ENCODE assay signal across 26 mouse cellular contexts in genomic region chr2:112518541-112518940, GRCm38 (mm10). TPM values are rescaled to one million over a fixed set of nuclear protein-coding genes. Genes with fewer than 3 reads are reported as not detected.
DNase-seq lines count a peak whose midpoint lies in the region; TF ChIP-seq lines count a peak whose summit lies in the region.
"Had no signal": no experiment of that assay in that cellular context is flagged by ENCODE, and none has a peak within 500 bp of the region (broad histone marks: within the 10 kb centered on the region; RNA-seq: fewer than 3 reads in every experiment).

No protein-coding gene starts in this region.

- peaks cover 5% of the 10 kb centered on the region for H3K4me1 ChIP-seq in E14TG2a.4 (replicated peaks; ENCODE audit: low read depth, low read length)
- H3K4me1 ChIP-seq: embryonic facial prominence, embryonic 12.5 days; forebrain, embryonic 13.5 days; limb, embryonic 13.5 days; liver, embryonic 15.5 days; midbrain, embryonic 13.5 days had no signal

- intact Hi-C loops in gastrocnemius, adult 2 months (cut with DNase I): no loop called here

- no peaks in the 10 kb centered on the region for H3K9me3 ChIP-seq in E14TG2a.4 (ENCODE audit: low read length)
- H3K9me3 ChIP-seq: embryonic facial prominence, embryonic 12.5 days; forebrain, embryonic 13.5 days; limb, embryonic 13.5 days; liver, embryonic 15.5 days; midbrain, embryonic 13.5 days had no signal

- no peak overlapping the region for H3K27ac ChIP-seq in gastrocnemius, adult 2 months
- no peak overlapping the region for H3K27ac ChIP-seq in layer of hippocampus, adult 2 months
- H3K27ac ChIP-seq: embryonic facial prominence, embryonic 12.5 days; forebrain, embryonic 13.5 days; hindbrain, embryonic 14.5 days; limb, embryonic 13.5 days; liver, embryonic 15.5 days; midbrain, embryonic 13.5 days had no signal

- no peaks in the 10 kb centered on the region for H3K27me3 ChIP-seq in E14TG2a.4 (ENCODE audit: insufficient read depth, low read length)
- H3K27me3 ChIP-seq: CH12.LX; embryonic facial prominence, embryonic 12.5 days; forebrain, embryonic 13.5 days; limb, embryonic 13.5 days; liver, embryonic 15.5 days; midbrain, embryonic 13.5 days had no signal

- 0 out of 2 replicates have a peak, but pooled peaks cover 3% of the 10 kb centered on the region for H3K36me3 ChIP-seq in E14TG2a.4 (ENCODE audit: insufficient read depth, low read length)
- H3K36me3 ChIP-seq: embryonic facial prominence, embryonic 12.5 days; midbrain, embryonic 13.5 days had no signal

- peak; percentile 13; the same call in 1 of the 2 replicates for TF ChIP-seq CTCF in gastrocnemius, adult 2 months (IDR thresholded peaks at IDR 0.05)
- peak; percentile 48 for TF ChIP-seq CTCF in layer of hippocampus, adult 2 months (conservative IDR thresholded peaks at IDR 0.05)
- TF ChIP-seq CTCF in E14TG2a.4 (conservative IDR thresholded peaks at IDR 0.05; ENCODE audit: low read length): peak; percentile 61

- DNase-seq in gastrocnemius, adult 2 months: no peak
- DNase-seq in gastrocnemius, postnatal 25 days: no peak
- DNase-seq in layer of hippocampus, adult 2 months (ENCODE audit: low spot score in 2 of 2): no peak
- DNase-seq in layer of hippocampus, adult 9-11 months: no peak
- peak; percentile 59 for DNase-seq in R1 (ENCODE audit: low read depth, low spot score)
- no peak for DNase-seq in embryo, embryonic 9.5 days (ENCODE audit: extremely low spot score)
- no peak for DNase-seq in lung, postnatal 10 days
- DNase-seq: adrenal gland, postnatal 36 days; cerebellum, adult 11 months; cerebellum, postnatal 10 days; heart, postnatal 4 days; kidney, adult 11 months; thymus, adult 2 months had no signal

- H3K4me3 ChIP-seq in gastrocnemius, adult 2 months: no peak overlapping the region
- H3K4me3 ChIP-seq in layer of hippocampus, adult 2 months: no peak overlapping the region
- H3K4me3 ChIP-seq in E14TG2a.4 (replicated peaks; ENCODE audit: low read length): no peak overlapping the region
- H3K4me3 ChIP-seq: embryonic facial prominence, embryonic 12.5 days; erythroblast, embryonic 14.5 days; forebrain, embryonic 13.5 days; limb, embryonic 13.5 days; liver, embryonic 15.5 days; midbrain, embryonic 13.5 days had no signal

RNA-seq across cellular contexts. Expression of gene Aven, which starts 25.8 kb away (rescaled TPM):
- 10 to 100 TPM; 15.0 to 16.1 TPM for total RNA-seq in gastrocnemius, adult 2 months (2021)
- 10 to 100 TPM; 14.6 to 19.2 TPM for total RNA-seq in gastrocnemius, postnatal 25 days (2021)
- total RNA-seq in layer of hippocampus, adult 2 months (2021): 10 to 100 TPM in 1 of 2 experiments, 1 to 10 TPM in 1; 8.7 to 10.2 TPM

RNA-seq across cellular contexts. Expression of gene Chrm5, which starts 38.0 kb away (rescaled TPM):
- under 1 TPM in 1 of 2 experiments, not detected in 1; 0.20 TPM for total RNA-seq in gastrocnemius, adult 2 months (2021)
- not detected for total RNA-seq in gastrocnemius, postnatal 25 days (2021)
- total RNA-seq in layer of hippocampus, adult 2 months (2021): 1 to 10 TPM; 5.7 to 7.7 TPM
- total RNA-seq: adrenal gland, adult 18-20 months; adrenal gland, postnatal 36 days; CH12.LX; gastrocnemius, adult 8-10 months; granulocyte monocyte progenitor cell, adult 5-6 weeks; heart, postnatal 4 days; megakaryocyte, adult 5-6 weeks had no signal

Comparison
In these comparisons a context has a peak if more than half of its experiments do, and no peak if none do; other contexts are left out.
1. RNA of gene Chrm5, which starts 38.0 kb away (total RNA-seq): 5.7 to 7.7 TPM in layer of hippocampus, adult 2 months; 0.20 TPM in gastrocnemius, adult 2 months and not detected in gastrocnemius, postnatal 25 days; every median in the first group is over 4 times any median in the second.
2. Peak in every context shown above with its lines, with median percentiles within 50 percentile points of each other: CTCF ChIP-seq.